Mouse (Mus musculus): ENCODE data around the gene Pik3r5. TPM values are rescaled to one million over a fixed set of nuclear protein-coding genes. Genes with fewer than 3 reads are reported as not detected.

The Pik3r5 gene
- total and polyA plus RNA-seq, 2 experiments from 2014 or later = 0.65 to 1.4 TPM

DNA sequence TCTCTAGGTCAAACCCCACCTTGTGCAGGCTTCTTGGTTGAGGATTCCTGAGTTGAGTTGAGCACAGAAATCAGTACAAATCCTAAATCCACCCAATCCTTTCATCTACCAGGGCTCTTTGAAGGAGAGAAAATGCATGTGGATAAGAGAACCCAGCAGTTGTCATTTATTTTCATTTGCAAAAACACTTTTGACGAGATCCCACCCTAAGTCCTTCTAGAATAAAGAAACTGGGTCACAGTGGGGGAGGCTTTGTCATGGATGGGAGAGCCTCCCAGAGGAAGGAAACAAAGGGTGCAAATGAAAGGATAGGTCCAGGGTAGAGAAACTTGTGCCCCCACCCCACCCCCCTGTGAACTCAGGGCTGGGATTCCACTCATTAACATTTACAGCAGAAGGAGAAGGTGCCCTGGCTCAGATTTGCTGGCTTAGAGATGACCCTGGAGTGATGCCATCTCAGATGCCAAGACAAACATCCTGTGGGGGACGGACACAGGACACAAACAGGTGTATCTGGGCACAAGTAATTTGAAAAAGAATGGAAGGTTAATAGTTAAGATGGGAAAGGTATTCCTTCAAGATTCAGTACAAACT lies 37.9 kb upstream of the Pik3r5 start:
- ATAC-seq (no peak), DNase-seq (ENCODE audit: low spot score) (no peak)
- peaks cover 41% of the 10 kb centered on the region for H3K27me3 ChIP-seq (ENCODE audit: insufficient read depth, low read length)
- H3K36me3 ChIP-seq (ENCODE audit: insufficient read depth, low read length) = no peaks in the 10 kb centered on the region
- H3K9me3 ChIP-seq (ENCODE audit: low read length) = no peaks in the 10 kb centered on the region
- no peak overlapping the region for H3K4me2 ChIP-seq (ENCODE audit: low read depth, low read length)
- no peak overlapping the region for H3K9ac ChIP-seq (replicated peaks; ENCODE audit: low read length)
- 0 out of 2 replicates have a peak, but pooled peaks cover under 1% of the 10 kb centered on the region for H3K4me1 ChIP-seq (ENCODE audit: insufficient read depth, low read length)
- 55% methylated on average over 2 of the region's 2 CpGs for WGBS
- no peak overlapping the region for H3K4me3 ChIP-seq (ENCODE audit: low read length)
- no peak overlapping the region for H3K27ac ChIP-seq
- TF ChIP-seq CTCF (IDR thresholded peaks at IDR 0.05; ENCODE audit: low read depth) = no peak

DNA sequence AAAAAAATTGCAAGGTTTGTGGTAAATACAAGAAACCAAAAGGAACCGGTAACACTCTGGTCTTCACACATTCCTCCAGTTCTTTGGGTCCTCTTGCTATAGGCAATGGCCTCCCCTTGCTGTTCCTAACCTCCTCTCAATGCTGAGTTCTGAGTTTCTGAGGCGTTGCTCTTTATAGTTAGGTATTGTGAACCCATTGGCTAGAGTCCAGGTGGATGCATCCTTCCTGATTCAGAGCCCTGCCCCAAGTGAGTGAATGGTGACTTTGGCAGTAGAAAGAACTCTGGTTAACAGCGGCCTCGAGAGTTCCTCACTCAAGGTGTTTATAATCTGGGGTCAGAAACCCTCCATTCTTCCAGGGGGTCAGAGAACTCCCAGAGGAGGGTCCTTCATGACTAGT lies 37.2 kb upstream of the Pik3r5 start:
- no peak for TF ChIP-seq CTCF (IDR thresholded peaks at IDR 0.05; ENCODE audit: low read depth)
- H3K9ac ChIP-seq (replicated peaks; ENCODE audit: low read length) = no peak overlapping the region
- 53% methylated on average over 4 of the region's 4 CpGs for WGBS
- no peak overlapping the region for H3K27ac ChIP-seq
- no peak overlapping the region for H3K4me3 ChIP-seq (ENCODE audit: low read length)
- no peaks in the 10 kb centered on the region for H3K36me3 ChIP-seq (ENCODE audit: insufficient read depth, low read length)
- DNase-seq (ENCODE audit: low spot score) (no peak), ATAC-seq (no peak)
- H3K4me2 ChIP-seq (ENCODE audit: low read depth, low read length) = no peak overlapping the region
- H3K9me3 ChIP-seq (ENCODE audit: low read length) = no peaks in the 10 kb centered on the region
- peaks cover 41% of the 10 kb centered on the region for H3K27me3 ChIP-seq (ENCODE audit: insufficient read depth, low read length)
- 0 out of 2 replicates have a peak, but pooled peaks cover 8% of the 10 kb centered on the region for H3K4me1 ChIP-seq (ENCODE audit: insufficient read depth, low read length)

DNA sequence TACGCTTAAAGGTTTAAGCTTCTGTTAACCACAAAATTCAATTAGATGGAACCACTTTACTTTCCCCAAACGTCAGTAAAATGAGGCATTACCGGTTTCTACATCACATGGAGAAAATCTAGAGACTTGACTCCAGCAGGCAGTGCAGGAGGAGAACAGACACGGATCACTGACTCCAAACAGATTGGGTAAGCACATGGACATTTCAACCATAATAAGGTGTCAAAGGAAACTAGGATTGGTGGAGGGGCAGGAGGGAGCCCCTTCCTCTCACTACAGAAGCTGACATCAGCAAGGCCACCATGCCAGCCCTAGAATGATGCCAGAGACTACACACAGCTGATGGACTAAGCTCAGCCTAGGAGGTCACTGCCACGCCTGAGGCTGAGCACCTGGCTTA lies 36.4 kb upstream of the Pik3r5 start:
- 0 out of 2 replicates have a peak, but pooled peaks cover 9% of the 10 kb centered on the region for H3K4me1 ChIP-seq (ENCODE audit: insufficient read depth, low read length)
- TF ChIP-seq CTCF (IDR thresholded peaks at IDR 0.05; ENCODE audit: low read depth) = no peak
- H3K9me3 ChIP-seq (ENCODE audit: low read length) = no peaks in the 10 kb centered on the region
- H3K9ac ChIP-seq (replicated peaks; ENCODE audit: low read length) = no peak overlapping the region
- H3K36me3 ChIP-seq (ENCODE audit: insufficient read depth, low read length) = no peaks in the 10 kb centered on the region
- H3K4me3 ChIP-seq (ENCODE audit: low read length) = no peak overlapping the region
- no peak overlapping the region for H3K27ac ChIP-seq
- no peak overlapping the region for H3K4me2 ChIP-seq (ENCODE audit: low read depth, low read length)
- no peak for ATAC-seq
- WGBS = 61% methylated on average over 5 of the region's 5 CpGs
- H3K27me3 ChIP-seq (ENCODE audit: insufficient read depth, low read length) = peaks cover 38% of the 10 kb centered on the region
- no peak for DNase-seq (ENCODE audit: low spot score)

DNA sequence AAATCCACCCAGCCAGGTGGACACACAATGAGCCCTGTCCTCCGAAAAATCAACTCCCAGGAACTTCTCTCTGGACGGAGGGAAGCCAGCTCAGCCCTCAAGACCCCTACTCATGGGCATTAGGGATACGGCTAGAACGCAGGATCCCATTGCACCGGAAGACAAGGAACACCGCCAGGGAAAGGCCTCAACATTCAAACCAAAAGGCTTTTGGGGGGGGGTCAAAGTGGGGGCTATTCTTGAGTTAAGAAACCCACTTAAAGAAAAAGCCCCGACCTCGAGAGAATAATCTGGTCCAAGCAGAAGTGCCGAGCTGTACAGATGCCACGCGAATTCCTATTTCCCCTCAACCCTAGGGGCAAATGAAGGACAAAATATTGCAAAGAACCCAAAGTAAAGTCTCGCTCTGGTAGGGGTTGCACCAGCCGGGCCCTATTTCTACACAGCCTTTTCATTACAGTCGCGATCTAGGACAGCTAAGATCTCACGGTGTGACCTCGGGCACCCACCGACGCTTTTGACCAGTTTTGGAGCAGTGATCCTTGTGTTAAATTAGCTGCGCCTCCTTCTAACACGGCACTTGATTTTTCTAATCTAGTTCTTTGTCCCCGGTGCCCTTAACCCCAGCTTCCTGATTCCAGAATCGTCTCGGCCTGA lies 32.9 kb upstream of the Pik3r5 start:
- Histone ChIP-seq H3K4me1 (ENCODE audit: insufficient read depth, low read length) (0 out of 2 replicates have a peak, but pooled peaks cover 9% of the 10 kb centered on the region), H3K27ac (no peak overlapping the region), H3K9ac (replicated peaks; ENCODE audit: low read length) (peak overlapping the region; percentile 46; the same call in 1 of the 2 replicates), H3K9me3 (ENCODE audit: low read length) (no peaks in the 10 kb centered on the region), H3K36me3 (ENCODE audit: insufficient read depth, low read length) (no peaks in the 10 kb centered on the region), H3K27me3 (ENCODE audit: insufficient read depth, low read length) (peaks cover 26% of the 10 kb centered on the region), H3K4me3 (ENCODE audit: low read length) (peak overlapping the region; percentile 51), H3K4me2 (ENCODE audit: low read depth, low read length) (peak overlapping the region; percentile 94)
- ATAC-seq = no peak
- DNase-seq (ENCODE audit: low spot score) = no peak
- TF ChIP-seq CTCF (IDR thresholded peaks at IDR 0.05; ENCODE audit: low read depth) = no peak
- 17% methylated on average over 24 of the region's 24 CpGs for WGBS

- H3K4me2 ChIP-seq (ENCODE audit: low read depth, low read length) = peak overlapping the region; percentile 94
- peak overlapping the region; percentile 51 for H3K4me3 ChIP-seq (ENCODE audit: low read length)
- no peaks in the 10 kb centered on the region for H3K9me3 ChIP-seq (ENCODE audit: low read length)
- H3K9ac ChIP-seq (replicated peaks; ENCODE audit: low read length) = peak overlapping the region; percentile 46
- H3K36me3 ChIP-seq (ENCODE audit: insufficient read depth, low read length) = no peaks in the 10 kb centered on the region
- H3K4me1 ChIP-seq (ENCODE audit: insufficient read depth, low read length) = 0 out of 2 replicates have a peak, but pooled peaks cover 9% of the 10 kb centered on the region
- peaks cover 24% of the 10 kb centered on the region for H3K27me3 ChIP-seq (ENCODE audit: insufficient read depth, low read length)
- TF ChIP-seq CTCF (IDR thresholded peaks at IDR 0.05; ENCODE audit: low read depth) = no peak
- H3K27ac ChIP-seq = no peak overlapping the region
- DNase-seq (ENCODE audit: low spot score) (peak; percentile 72), ATAC-seq (peak; percentile 89)
- WGBS = under 1% methylated on average over 46 of the region's 47 CpGs
Measured at GRCm38 (mm10) chr11:68399548-68400020, 32.3 kb upstream of the Pik3r5 start.

DNA sequence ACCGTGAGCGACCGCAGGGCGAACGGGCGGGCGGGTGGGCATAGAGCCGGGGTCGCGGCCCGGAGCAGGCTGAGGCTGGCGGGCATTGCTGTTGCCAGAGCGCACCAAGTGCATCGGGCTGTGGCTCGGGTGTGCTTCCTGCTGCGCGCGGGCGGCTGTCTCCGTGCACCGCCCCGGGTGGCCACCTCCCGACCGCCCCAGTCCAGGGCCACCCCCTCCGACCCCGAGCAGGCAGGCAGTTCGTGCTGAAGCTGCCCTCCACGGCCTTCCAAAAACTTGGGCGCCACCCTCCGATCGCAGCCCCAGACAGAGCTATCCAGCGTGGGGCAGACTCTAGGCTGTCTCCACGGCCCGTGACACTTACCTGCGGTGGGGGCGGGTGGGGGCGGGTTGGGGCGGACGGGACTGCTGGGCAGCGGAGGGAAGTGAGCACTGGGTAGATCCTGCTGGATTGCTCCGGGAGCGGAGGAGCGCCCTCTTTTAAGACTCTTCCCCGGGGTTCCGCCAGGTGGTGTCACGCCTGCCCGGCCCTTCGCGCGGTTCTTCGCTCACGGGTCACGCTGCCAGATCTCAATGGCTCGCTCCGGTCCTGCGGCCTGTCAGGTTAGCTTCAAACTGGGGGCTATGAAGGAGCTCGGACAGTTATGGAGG lies 31.8 kb upstream of the Pik3r5 start:
- Histone ChIP-seq H3K9ac (replicated peaks; ENCODE audit: low read length) (peak overlapping the region; percentile 46), H3K36me3 (ENCODE audit: insufficient read depth, low read length) (no peaks in the 10 kb centered on the region), H3K4me2 (ENCODE audit: low read depth, low read length) (peak overlapping the region; percentile 94), H3K27ac (no peak overlapping the region), H3K4me3 (ENCODE audit: low read length) (peak overlapping the region; percentile 51), H3K4me1 (ENCODE audit: insufficient read depth, low read length) (0 out of 2 replicates have a peak, but pooled peaks cover 9% of the 10 kb centered on the region), H3K27me3 (ENCODE audit: insufficient read depth, low read length) (peaks cover 24% of the 10 kb centered on the region), H3K9me3 (ENCODE audit: low read length) (no peaks in the 10 kb centered on the region)
- 0% methylated on average over 49 of the region's 57 CpGs for WGBS
- peak; percentile 70 for ATAC-seq
- DNase-seq (ENCODE audit: low spot score) = peak; percentile 51
- TF ChIP-seq CTCF (IDR thresholded peaks at IDR 0.05; ENCODE audit: low read depth) = peak; percentile 36; the same call in 1 of the 2 replicates

Data from hindbrain, postnatal 0 days (tissue).